Mouse (Mus musculus) right cerebral cortex, postnatal 14 days (tissue): ENCODE results near the gene Gm37240.
"Not testable (repeated sequence)": the region's sequence is repeated elsewhere in the genome, so short reads cannot be mapped to it uniquely, and the experiment has no call there.

ENCODE experiments used
- DNase-seq: peaks from one replicate; pipeline ENCODE4 v3.0.0; 2022

The Gm37240 gene

DNA sequence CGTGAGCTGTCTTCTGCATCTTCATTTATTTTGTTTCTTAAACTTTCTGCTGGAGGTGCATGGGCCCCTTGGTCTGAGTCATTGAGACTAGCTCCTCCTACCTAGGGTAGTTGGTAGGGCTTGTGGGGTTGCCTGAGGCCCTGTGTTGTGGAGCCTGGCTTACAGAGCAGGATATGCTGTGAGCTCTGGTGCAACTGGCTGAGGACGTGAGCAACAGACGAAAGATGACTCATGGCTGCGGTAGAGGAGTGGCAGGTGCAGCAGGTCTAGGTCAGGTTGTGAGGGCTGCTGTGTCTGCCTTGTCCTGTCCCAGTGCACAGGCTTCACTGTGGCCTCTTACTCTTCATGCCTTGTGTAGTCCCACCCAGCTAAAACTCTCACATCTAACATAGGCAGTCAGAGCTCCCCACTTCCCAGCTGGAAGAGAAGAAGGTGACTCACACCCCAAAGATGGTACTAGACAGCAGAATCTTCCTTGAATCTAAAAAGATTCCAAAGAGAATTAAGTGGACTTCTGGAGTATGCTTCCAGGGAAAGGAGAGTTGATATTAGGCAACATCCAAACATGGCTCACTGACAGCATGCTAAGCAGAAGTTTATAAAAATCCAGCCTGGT, 257.3 kb downstream of the Gm37240 start:
- no peak for DNase-seq

DNA sequence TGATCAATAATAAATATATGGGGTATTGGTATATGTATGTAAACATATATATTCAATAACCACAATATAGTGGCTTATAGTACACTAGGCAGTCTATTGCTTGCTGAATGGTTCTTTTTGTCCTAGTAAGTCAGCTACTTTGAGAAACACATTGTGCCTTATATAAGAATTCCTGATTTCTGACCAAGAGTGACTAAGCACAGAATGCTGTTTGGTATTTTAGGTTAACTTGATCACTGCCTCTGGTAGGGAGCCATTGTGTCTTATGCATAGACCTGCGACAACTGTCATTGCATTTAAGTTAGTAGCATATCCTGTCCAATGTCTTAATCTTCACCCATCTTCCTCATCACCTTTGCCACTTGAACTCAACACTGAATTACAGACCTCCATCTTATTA, 267.6 kb downstream of the Gm37240 start:
- DNase-seq = no peak

GRCm38 (mm10) chr3:85619345-85619744, 268.0 kb downstream of the Gm37240 start:
- DNase-seq = no peak

- DNase-seq = no peak
Measured at GRCm38 (mm10) chr3:85618885-85619284, 268.4 kb downstream of the Gm37240 start.

DNA sequence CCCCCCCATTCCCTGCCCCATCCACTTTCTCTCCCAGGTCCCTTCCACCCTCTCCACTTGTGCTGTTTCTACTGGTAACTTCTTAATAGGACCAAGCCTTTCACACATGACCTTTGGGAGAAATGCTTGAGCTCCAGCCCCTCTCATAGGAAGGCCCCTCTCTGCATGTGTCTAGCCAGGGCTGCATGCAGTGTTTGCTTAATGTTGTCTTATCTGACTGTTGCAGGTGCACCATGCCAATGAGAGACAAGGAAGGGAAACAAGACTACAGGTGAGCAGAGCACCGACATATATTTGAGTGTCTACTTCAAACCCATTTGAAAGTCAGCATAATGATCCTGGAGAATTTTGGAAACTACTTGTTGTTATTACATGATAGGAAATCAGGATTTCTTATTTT, 270.9 kb downstream of the Gm37240 start:
- DNase-seq = no peak

DNA sequence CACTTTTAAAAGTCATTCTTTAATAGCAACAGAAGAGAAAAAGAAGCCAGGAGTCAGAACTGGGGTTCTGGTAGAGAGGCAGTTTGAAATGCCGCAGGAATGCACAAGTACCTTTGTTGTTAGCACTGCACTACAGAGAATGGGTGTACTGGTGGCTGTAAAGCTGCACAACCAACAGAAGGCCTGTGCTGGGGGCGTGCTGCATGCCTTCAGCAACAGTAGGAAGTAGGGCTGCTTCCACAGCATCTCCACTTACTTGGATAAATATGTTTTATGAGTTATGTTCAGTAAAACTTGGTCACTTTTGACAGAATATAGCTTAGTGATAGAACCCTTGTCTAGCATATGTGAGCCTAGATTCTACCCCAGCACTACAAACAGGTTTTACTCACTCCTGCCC, 279.6 kb downstream of the Gm37240 start:
- no peak for DNase-seq

GRCm38 (mm10) chr3:85606912-85607311, 280.4 kb downstream of the Gm37240 start:
- no peak for DNase-seq

DNA sequence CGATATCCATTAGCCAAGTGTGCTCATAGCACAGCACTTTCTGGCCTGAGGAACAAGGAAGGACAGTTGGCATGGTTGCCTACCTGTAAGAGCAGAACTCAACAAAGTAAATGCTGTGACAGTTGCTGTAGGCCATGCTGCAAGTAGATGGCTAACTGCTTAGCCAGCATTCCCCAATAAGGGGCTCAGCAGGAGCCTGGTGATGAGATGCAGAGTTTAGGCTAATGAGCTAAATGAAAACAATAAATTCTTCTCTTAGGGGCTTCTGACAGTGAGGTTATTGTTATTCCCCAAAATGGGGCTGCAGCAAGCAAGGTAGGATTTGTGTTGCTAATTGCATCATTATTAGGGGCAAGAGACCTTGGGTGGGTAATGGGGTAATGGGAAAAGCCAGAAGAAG, 283.5 kb downstream of the Gm37240 start:
- DNase-seq = no peak

GRCm38 (mm10) chr3:85601841-85602305, 285.4 kb downstream of the Gm37240 start:
- DNase-seq = no peak

- DNase-seq = no peak
Measured at GRCm38 (mm10) chr3:85599526-85599925, 287.8 kb downstream of the Gm37240 start.

DNA sequence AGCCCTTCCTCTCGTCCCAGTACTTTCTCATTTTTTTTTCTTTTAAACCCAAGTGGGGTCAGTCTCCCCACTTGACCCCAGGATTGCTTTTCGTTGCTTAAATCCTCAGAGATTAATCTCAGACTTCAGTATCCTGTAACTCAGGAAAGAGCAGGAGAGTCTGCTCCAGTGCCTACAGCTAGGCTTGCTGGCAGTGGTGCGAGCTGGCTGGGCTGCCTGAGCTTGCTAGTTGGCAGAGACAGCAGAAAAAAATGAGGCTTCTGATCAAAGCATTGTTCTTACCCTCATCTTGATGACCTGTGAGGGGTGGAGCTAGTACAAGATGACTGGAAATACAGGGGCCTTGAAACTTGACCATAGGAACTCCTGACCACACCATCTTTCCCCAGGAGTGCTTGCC, 292.9 kb downstream of the Gm37240 start:
- no peak for DNase-seq

DNA sequence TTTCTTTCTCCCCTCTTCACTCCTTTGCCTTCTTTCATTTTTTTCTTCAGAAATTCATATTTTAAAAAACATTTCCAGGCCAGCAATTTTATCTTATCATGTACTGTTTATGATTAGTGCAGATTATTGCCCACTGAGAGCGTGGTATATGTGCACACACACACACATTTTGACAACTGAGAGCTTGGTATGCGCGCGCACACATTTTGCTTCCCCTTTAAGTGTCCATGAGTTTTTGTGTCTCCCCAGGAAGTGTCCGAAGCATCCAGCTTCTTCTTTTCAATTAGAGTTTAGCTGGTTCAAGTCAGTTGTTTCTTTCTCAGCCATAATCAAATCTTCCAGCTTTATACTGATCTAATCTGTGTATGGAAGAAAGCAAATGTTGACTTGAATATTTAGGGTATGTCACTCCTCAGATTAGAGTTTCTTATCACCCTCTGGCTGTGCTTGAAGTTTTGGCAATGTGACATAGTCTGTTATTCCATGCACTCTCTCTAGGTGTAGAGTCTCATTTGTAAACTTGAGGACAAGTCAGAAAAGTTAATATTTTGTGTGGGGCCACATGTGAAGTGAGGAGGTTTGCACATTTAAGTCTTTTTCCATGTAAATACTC, 294.6 kb downstream of the Gm37240 start:
- no peak for DNase-seq

- no peak for DNase-seq
Measured at GRCm38 (mm10) chr3:85592067-85592466, 295.3 kb downstream of the Gm37240 start.

GRCm38 (mm10) chr3:85590090-85590754, 297.1 kb downstream of the Gm37240 start:
- no peak for DNase-seq

DNA sequence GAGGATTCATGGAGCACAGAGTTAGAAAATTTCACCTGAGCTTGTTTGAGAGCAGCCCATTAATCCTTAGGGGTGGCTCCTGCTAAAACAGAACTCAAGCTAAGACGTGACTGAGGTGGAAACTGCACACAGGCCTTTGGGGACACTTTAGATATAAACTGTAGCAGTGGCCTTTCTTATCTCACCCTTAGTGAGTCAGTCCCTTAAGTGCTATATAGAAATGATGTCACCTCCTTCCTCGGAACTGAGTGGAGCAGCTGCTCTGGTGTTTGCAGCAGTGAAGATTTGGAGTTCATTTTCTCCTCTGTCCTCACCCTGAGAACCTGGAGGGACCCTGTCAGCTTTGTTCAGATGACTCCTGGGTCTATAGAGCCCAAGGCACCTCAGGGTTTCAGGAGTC, 298.6 kb downstream of the Gm37240 start:
- no peak for DNase-seq

DNA sequence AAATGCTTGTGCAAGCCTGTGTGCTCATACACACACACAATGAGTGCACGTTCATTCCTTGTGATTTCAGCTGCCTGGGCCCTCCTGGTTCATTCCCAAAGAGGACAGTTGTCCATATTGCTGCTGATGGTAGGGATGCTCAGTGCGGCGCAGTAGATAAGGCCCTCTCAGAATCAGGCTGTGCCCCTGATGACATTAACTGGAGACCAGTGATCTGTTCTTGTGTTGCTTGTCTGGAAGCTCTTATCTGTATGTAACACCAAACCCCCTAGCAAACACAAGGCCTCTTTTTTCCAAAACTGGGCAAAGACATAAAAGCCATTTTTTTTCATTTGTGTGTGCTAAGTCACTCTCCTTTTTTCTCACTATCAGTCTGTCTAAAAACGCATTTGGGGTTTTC, 302.4 kb downstream of the Gm37240 start:
- no peak for DNase-seq

GRCm38 (mm10) chr3:85583194-85583593, 304.1 kb downstream of the Gm37240 start:
- no peak for DNase-seq

DNA sequence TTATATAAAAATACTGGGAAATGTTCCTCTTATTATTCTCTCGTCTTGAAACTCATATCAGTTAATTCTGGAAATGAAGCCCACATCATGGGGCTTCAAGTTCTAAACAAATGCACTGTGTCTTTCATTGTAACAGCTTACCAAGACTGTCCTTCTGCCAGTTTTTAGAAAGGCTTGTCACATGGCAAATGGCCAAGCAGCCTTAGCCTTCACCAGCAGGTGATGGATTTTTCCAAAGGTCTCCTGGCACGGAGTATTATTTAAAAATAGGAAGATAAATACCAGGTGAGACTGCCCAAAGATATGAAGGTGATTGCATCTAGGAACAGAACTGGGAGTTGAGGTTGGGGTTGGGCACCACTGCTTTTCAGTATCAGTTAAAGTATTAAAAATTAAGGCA, 304.6 kb downstream of the Gm37240 start:
- DNase-seq = no peak

GRCm38 (mm10) chr3:85573864-85574830, 313.2 kb downstream of the Gm37240 start, which contains the start of gene Gatb:
Gatb (plus strand) TSS chr3:85574119.
- peak; percentile 100 for DNase-seq

- no peak for DNase-seq
Measured at GRCm38 (mm10) chr3:85573216-85573863, 314.0 kb downstream of the Gm37240 start.

- DNase-seq = not testable (repeated sequence)
Measured at GRCm38 (mm10) chr3:85572502-85572901, 314.8 kb downstream of the Gm37240 start.

- peak; percentile 57 for DNase-seq
Measured at GRCm38 (mm10) chr3:85571276-85571675, 316.0 kb downstream of the Gm37240 start.
